Comparison of ENCODE assay signal across 17 mouse cellular contexts in the genomic region with DNA sequence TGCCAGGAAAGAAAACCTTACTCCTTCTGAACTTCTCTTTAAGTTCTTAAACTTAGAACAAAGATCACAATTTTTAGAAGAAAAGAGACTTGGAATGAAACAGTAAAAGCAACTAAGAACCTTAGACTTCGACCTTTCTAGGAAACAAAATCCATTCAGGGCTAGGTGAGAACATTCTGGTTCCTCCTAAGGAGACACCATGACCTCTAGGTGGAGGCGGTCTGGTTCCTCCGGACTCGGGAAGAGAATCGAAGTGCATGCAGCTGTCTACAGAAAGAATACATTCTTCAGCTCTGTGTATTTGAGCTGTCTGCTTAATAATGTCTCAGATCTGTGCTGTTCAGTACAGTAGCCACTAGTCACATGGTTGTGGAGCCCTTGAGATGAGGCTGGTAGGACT. TPM values are rescaled to one million over a fixed set of nuclear protein-coding genes. Genes with fewer than 3 reads are reported as not detected.
A peak's percentile ranks its signal among the peaks of the same experiment; 100 is the strongest.
DNase-seq lines count a peak whose midpoint lies in the region; ATAC-seq lines count a peak whose summit lies in the region.
"Had no signal": no experiment of that assay in that cellular context is flagged by ENCODE, and none has a peak within 500 bp of the region (broad histone marks: within the 10 kb centered on the region; RNA-seq: fewer than 3 reads in every experiment).

No protein-coding gene starts in this region.

- H3K4me1 ChIP-seq in kidney, embryonic 14.5 days (ENCODE audit: control insufficient read depth, insufficient read depth, low read length) = 0 out of 2 replicates have a peak, but pooled peaks cover 5% of the 10 kb centered on the region
- H3K4me1 ChIP-seq in stomach, embryonic 15.5 days = no peaks in the 10 kb centered on the region
- H3K4me1 ChIP-seq: forebrain, embryonic 15.5 days had no signal

- H3K9me3 ChIP-seq in kidney, embryonic 14.5 days (ENCODE audit: control insufficient read depth, low read length) = no peaks in the 10 kb centered on the region
- no peaks in the 10 kb centered on the region for H3K9me3 ChIP-seq in stomach, embryonic 15.5 days
- H3K9me3 ChIP-seq: forebrain, embryonic 15.5 days; hindbrain, embryonic 12.5 days had no signal

- H3K27me3 ChIP-seq in kidney, embryonic 14.5 days (ENCODE audit: control insufficient read depth, insufficient read depth, low read length) = no peaks in the 10 kb centered on the region
- H3K27me3 ChIP-seq in stomach, embryonic 15.5 days (replicated peaks) = no peaks in the 10 kb centered on the region
- H3K27me3 ChIP-seq: forebrain, embryonic 15.5 days; hindbrain, embryonic 12.5 days had no signal

- H3K4me3 ChIP-seq in kidney, embryonic 14.5 days (ENCODE audit: low read length) = no peak overlapping the region
- H3K4me3 ChIP-seq in stomach, embryonic 15.5 days (replicated peaks) = no peak overlapping the region
- H3K4me3 ChIP-seq: forebrain, embryonic 15.5 days; hindbrain, embryonic 12.5 days had no signal

- no peak for ATAC-seq in kidney, embryonic 14.5 days (ENCODE audit: low FRiP score, low TSS enrichment)
- ATAC-seq in stomach, embryonic 15.5 days (ENCODE audit: insufficient read depth, low FRiP score, low read depth) = no peak
- ATAC-seq: forebrain, embryonic 15.5 days; hindbrain, embryonic 16.5 days had no signal

- WGBS in kidney, embryonic 14.5 days = 74% methylated on average over 5 of the region's 5 CpGs
- WGBS in stomach, embryonic 15.5 days = 78% methylated on average over 5 of the region's 5 CpGs

- DNase-seq in kidney, adult 18-20 months = peak; percentile 29
- no peak for DNase-seq in kidney, postnatal 10 days
- peak; percentile 27 for DNase-seq in kidney, postnatal 14 days
- DNase-seq in kidney, postnatal 36 days = peak; percentile 55 to 65
- no peak for DNase-seq in cerebellum, adult 8-10 months
- DNase-seq: adrenal gland, adult 2 months; adrenal gland, postnatal 25 days; cerebellum, adult 18-20 months; cerebellum, postnatal 10 days; gastrocnemius, postnatal 25 days; heart, postnatal 10 days; heart, postnatal 4 days had no signal

- H3K36me3 ChIP-seq in kidney, embryonic 14.5 days (ENCODE audit: control insufficient read depth, insufficient read depth, low read length) = peaks cover 11% of the 10 kb centered on the region; the same call in 1 of the 2 replicates
- H3K36me3 ChIP-seq in stomach, embryonic 15.5 days = 0 out of 2 replicates have a peak, but pooled peaks cover 4% of the 10 kb centered on the region
- H3K36me3 ChIP-seq: forebrain, embryonic 15.5 days had no signal

- H3K9ac ChIP-seq in kidney, embryonic 14.5 days (ENCODE audit: low read depth, low read length) = no peak overlapping the region
- no peak overlapping the region for H3K9ac ChIP-seq in stomach, embryonic 15.5 days
- H3K9ac ChIP-seq: forebrain, embryonic 15.5 days; hindbrain, embryonic 12.5 days had no signal

- no peak overlapping the region for H3K4me2 ChIP-seq in kidney, embryonic 14.5 days (replicated peaks; ENCODE audit: low read depth, low read length)
- no peak overlapping the region for H3K4me2 ChIP-seq in stomach, embryonic 15.5 days
- H3K4me2 ChIP-seq: forebrain, embryonic 15.5 days; hindbrain, embryonic 12.5 days had no signal

- H3K27ac ChIP-seq in kidney, embryonic 14.5 days (ENCODE audit: low read depth, low read length) = no peak overlapping the region
- H3K27ac ChIP-seq in stomach, embryonic 15.5 days = peak overlapping the region; percentile 61; the same call in 1 of the 2 replicates
- H3K27ac ChIP-seq: forebrain, embryonic 15.5 days; hindbrain, embryonic 12.5 days had no signal

RNA-seq across cellular contexts. Expression of a gene that starts 12.7 kb away (rescaled TPM):
- 51.4 and 73.9 TPM in 2 replicates for polyA plus RNA-seq in kidney, embryonic 14.5 days (2014; fragmentation: Nextera tagmentation; extraction: Ambion mirVana)
- polyA plus RNA-seq in stomach, embryonic 15.5 days (2015; fragmentation: Nextera tagmentation; extraction: Ambion mirVana) = 97.9 and 122 TPM in 2 replicates

Comparison
In these comparisons a context has a peak if more than half of its experiments do, and no peak if none do; other contexts are left out.
1. DNase-seq: peak in kidney, adult 18-20 months (single experiment), kidney, postnatal 14 days (single experiment) and kidney, postnatal 36 days (2 of 2); none in kidney, postnatal 10 days (single experiment) and cerebellum, adult 8-10 months (single experiment).